Mouse (Mus musculus) B cell, adult 2 months (primary cell): ENCODE measurements around the gene Nrap.

Experiments used
- DNase-seq, 2 experiments: peaks; one replicate each; pipeline ENCODE4 v3.0.0; 2022

Gene Nrap

GRCm38 (mm10) chr19:56396227-56396626, 6.4 kb upstream of the Nrap start:
- DNase-seq = peak; percentile 35 to 38

- no peak for DNase-seq
Measured at GRCm38 (mm10) chr19:56395183-56395935, 5.5 kb upstream of the Nrap start.

GRCm38 (mm10) chr19:56393311-56393866, 3.6 kb upstream of the Nrap start:
- DNase-seq = no peak

DNA sequence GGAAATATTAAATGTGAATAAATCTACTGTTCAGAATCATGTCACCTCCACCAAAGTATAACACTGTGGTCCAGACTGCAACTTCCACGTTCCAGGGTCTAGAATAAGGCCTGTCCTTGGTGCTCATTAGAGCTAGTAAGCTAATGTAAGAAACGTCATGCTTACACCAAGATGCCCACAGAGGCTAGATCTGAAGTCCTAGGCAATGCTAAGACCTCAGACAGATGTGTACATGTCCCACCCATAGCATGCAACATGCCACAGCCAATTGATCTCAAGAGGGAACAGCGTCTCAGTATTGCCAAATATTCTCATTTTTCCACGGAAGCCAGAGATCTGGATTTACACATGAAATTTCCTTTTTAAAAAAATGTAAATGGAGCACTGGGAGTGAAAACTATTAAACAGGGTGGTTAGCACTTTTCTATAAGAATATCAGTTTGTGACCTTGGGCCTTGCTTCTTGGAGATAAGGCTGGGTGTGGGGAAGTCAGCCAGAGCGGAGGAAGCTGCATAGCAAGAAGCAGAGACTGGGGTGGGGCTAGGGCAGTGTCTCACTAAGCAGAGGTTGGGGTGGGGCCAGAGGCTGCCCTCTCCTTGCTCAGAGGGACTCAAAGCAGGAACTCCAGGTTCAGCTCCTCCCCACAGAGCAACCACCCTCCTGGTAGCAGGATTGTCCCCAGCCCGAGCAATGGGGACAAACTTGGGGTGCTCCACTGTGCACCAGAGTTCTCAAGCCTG, 1.6 kb upstream of the Nrap start:
- DNase-seq = peak; percentile 29 to 34

DNA sequence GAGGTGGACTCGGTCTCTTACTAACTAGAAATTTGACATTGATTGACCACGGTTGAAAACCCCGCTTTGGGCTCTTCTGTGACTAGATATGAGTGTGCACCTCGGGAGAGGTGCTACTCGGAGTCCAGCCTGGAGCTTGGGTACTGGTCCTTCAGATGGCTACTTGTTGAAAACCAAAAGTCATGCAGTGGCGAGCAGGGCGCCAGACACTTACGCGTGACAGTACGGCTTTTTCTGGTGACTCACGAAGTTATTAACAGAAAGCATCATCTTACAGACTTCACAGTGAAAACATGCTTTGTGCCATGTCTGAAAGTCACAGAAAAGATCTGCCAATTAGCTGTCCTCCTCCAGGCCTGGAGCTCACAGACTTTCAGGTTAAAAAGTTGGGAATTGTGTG, 661 bp downstream of the Nrap start:
- DNase-seq = no peak

- DNase-seq = no peak
Measured at GRCm38 (mm10) chr19:56387726-56388302, 2.0 kb downstream of the Nrap start.

- no peak for DNase-seq
Measured at GRCm38 (mm10) chr19:56386095-56386494, 3.7 kb downstream of the Nrap start.

DNA sequence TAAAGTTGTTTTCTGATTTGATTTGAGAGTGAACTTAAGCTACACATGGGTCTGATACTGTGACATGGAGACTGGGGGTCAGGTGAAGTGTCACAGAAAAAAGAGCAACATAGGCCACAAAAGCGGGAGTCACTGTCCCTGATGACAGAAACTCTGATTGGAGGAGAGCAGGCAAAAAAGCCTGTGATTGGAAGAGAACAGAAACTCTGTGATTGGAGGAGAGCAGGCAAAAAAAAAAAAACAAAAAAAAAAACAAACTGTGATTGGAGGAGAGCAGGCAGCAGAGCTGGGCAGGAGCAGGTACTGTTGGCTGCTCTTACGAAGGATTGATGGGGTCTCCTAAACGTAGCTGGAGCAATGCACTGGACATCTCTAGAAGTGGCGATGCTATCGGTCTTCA, 4.3 kb downstream of the Nrap start:
- DNase-seq = no peak

DNA sequence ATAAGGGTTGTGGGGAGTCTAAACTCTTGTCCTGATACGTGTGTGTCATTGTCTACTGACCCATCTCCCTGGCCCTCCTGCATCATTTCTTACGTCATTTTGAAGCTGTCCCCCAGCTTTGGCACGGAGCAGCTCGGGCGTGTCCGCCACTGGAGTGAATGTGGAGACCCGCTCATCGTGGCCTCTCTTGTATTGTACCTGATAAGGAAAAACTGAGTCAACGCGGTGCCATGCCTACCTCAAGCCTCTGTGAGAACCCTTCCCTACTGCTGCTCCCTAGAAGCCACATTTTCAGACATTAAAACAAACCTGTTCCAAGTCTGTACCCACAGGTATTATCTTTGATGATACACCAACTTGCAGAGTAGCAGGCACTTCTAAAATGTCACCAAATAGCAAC, 8.4 kb downstream of the Nrap start:
- no peak for DNase-seq

DNA sequence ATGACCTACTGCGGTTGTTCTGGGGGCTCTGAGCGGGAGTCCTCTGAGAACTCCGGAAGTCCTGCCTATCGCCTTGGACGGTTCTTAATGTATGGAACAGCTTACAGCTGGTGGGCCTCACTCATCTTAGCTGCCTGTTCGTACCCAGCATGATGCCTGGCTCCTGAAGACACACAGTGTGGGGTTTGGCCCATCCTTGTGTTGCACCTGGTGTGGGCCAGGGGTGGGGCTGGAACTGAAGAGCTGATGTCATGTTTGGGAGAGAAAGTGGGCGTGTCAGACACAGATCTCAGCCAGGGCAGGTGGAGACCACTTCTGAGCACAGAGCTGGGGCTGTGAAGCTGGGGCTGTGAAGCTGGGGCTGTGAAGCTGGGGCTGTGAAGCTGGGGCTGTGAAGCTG, 9.5 kb downstream of the Nrap start:
- DNase-seq = peak; percentile 31 to 34

DNA sequence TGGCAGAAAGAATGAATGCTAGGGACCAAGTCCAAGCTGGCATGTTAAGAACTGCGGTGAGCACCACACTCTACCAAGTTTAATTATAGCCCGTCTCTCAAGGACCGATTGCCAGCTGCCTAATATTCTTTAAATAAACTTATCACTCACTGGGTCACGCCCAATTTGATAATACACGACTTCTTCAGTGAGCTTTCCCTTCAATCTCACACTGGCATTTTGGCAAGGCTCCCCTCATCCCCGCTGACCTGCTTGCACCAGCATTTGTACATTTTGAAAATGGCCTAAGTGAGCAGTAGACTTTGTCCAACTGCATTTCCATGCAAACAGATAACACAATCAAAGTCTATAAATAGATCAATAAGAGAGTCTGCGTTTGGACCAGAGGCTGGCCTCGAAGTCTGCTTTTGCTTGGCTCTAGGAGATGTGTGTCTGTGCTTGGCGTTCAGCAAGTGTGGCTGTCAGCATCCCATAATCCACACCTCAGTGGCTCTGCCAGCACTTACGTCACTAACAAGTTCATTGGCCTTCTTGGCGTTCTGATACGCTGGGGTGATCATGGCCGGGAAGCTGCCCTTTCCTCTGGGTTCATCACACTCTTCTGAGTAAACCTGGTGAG, 11.2 kb downstream of the Nrap start:
- DNase-seq = no peak

DNA sequence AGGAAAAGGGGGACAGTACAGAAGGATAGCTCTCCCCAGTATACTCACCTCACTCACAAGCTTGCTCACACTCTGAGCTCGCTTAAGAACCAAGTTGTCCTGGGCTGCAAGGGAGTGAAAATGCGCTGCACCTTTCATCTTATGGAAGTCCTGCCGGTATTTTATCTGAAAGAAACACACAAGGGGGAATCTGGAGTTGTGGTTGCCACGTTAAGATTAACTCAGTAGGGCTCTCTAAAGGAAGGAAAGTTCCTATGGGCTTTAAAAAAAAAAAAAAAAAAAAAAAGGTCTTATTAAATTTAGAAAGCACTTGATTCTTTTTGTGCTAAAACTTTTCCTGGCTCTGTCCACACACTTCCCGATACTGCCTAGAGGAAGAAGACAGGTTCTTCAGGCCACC, 11.8 kb downstream of the Nrap start:
- no peak for DNase-seq

GRCm38 (mm10) chr19:56374011-56374410, 15.8 kb downstream of the Nrap start:
- DNase-seq = no peak

DNA sequence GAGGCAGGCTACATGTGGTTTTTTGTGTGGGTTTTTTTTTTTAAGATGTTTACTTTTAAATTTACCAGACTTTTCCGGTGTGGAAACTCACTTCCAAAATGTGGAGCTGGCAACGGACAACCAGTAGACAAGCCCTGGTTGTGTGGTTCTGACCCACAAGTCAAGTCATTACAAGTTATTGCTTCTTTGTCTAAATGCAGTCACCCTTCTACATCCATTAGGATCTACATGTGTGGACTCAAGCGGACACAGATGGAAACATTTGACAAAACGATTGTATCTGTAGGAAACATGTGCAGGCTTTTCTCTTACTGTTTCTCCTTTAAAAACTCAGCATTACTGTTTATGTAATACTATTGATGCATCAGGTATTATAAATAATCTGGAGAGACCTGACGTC, 16.6 kb downstream of the Nrap start:
- DNase-seq = no peak

DNA sequence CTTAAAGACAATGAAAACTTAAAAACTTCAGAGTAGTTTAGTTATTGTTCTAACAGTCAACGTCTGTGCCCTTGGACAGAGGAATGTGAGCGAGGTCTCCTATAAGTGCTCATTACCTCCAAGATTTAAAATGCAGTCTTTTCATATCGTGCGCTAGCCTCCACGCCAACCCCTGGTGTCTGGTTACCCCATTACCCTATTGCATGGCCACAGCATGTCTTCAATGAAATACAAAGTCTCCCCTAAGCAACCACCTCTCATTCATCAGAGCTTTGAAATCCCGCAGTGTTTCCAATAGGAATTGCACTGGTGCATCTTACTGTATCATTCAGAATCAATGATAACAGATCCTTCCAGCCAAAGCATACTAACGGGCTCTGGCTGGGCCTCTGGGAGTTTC, 17.6 kb downstream of the Nrap start:
- DNase-seq = no peak

DNA sequence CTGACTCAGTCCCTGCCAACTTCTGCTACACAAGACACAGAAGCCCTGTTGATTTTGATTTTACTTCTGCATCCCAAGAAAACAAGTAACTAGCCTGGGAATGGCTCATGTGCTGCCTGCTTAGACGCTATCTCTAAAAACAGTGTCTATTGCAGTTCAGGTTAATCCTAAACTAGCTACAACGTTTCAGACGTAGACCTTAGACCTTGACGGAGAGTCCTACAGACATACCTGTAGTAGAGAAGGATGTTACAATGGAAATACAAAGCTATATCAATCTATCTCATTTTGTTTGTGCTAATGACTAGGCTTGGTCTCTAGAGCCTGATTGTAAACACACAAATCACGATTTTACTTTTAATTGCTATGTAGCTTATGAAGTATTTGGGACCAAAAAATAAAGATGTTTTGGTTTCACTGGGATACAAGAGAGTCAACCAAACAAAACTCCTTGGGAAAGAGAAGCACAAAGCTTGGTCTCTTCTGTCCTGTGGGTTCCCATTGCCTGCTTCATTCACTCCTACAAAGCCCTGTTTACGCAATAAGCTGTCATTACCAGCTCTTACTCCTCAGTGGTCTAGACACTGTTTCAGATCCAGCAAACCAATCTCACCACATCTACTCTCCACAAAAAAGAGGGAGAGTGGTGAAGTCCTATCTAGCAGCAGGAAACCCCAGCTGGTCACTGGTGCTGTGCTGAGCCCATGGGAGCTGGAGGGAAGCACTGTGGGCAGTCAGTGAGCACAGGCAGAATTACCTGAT, 19.3 kb downstream of the Nrap start:
- no peak for DNase-seq

DNA sequence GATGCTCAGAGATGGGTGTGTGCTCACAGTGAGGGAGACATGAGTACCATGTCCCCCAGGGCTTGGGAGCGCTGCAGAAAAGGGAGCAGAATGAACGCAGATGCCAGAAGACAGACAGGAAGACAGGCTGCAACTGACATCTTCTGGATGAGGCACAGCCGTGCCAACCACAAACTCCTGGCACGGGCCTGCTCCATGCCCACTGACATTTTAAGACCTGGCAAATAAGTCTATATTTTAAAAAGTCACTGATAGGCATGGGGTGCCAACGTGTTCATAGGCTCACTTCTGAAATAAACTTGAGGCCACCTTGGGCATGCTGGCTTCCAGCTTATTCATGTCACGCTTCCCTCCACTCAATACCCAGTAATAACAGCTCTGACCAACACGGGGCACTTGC, 20.9 kb downstream of the Nrap start:
- DNase-seq = no peak

DNA sequence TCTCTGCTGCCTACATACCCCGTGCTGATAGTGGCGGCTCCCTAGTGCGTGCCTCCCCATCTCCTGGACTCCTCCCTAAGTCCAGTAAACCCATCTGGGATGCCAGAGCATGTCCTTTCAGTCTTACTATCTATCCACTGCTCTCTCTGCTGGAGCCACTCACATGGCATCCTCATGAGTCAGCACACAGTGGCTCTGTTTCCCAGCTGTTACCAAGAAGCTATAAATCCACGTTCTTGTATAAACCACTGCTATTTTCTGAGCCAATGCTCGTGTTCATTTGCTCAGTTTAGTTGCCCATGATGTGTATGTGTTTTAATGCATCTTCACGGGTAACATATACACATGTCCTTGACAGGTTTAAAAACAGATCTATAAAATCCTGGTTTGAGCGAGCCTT, 22.1 kb downstream of the Nrap start:
- no peak for DNase-seq

DNA sequence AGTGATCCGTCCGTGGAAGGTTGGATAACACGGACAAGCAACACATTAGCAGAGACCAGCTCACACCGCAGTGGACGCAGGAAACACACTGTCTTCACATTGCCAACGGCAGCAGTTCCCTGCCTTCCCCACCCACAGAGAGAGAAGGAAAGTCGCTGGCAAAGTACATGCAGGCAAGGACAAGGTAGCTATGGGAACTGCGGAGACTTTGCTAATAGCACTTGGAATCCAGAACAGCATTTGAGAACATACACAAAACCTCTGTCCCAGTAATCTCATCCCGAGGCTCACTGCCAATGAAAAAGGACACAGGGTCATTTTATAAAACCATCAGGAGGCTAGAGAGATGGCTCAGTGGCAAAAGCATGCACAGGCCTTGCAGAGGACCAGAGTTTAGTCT, 23.2 kb downstream of the Nrap start:
- no peak for DNase-seq

DNA sequence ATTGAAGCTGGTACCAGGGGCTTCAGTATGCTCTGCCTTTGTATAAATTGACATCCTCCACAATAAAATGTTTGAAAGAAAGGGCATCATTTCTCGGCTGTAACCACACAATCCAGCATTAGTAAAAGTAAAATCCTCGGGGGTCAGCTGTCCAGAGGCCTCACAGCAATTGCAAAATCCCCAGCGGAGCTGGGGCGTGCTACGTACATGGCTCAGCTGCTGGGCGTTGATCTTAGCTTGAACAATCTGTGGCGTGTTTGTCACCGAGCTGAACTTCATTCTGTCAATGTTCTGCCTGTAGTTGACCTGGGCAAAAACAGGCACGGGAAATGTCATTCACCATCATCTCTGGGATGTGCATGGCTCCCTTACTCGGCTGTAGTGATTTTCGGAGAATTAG, 23.7 kb downstream of the Nrap start:
- no peak for DNase-seq

- no peak for DNase-seq
Measured at GRCm38 (mm10) chr19:56364563-56364962, 25.3 kb downstream of the Nrap start.

- peak; percentile 23 for DNase-seq
Measured at GRCm38 (mm10) chr19:56363721-56364460, 25.9 kb downstream of the Nrap start.
